Mouse (Mus musculus): ENCODE data around the gene Bckdha.
A peak's percentile ranks its signal among the peaks of the same experiment; 100 is the strongest.

Bckdha gene

DNA sequence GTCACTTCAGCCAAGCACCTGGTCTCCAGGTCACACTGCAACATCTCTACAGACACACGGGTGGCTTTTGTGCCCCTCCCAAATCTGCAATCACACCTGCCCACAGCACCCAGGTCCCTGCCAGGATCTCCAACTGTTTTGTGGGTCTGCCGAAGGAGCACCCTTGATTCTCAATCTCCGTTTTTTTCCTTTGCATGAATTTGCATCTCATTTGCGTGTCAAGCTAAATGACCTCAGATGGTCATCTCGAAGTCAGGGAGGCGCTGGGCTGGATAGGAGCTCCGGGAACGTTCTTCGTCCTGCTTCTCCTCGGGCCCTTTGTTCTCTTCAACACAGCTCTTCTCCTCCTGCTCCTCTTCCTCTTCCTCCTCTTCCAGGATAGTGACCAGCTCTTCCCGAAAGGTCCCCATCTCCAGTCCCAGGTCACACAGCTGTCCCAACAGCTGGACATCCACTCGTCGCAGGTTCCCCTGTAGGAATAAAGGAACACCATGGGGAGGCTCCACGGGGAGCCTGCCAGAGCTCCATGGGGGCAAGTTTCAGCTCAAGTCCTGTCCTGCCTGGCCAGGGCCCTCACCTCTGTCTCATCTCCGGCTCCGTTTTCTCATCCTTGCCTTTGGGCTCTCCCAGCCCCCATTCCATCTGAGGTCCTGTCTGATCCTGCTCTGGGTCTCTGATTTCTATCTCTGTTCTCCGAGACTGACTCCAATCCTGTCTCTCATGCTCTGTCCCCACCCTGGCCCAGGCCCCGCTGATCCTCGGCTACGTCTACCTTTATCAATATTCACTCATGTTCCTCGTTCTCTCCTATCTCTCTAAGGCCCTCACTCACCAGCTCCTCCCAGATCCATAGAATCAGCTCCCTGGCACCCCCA lies 43.7 kb downstream of the Bckdha start:
- no peak for DNase-seq (ENCODE audit: low read depth, low spot score)

DNA sequence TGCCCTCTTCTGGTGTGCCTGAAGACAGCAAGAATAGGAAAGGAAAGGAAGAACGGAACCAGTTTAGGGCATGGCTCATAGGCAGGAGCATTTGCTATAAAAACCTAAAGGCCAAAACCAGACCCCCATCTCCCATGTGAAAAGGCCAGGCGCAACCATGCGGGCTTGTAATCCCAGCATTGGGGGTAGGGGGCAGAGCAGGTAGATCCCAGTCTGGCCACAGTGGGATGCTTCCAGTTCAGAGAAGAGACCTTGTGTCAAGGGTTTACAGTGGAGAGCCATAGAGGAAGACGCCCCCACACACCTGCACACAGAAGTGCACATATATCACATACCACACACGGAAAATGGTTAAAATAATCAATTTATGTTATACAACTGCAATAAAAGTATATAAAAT lies 44.7 kb downstream of the Bckdha start:
- no peak for DNase-seq (ENCODE audit: low read depth, low spot score)

DNA sequence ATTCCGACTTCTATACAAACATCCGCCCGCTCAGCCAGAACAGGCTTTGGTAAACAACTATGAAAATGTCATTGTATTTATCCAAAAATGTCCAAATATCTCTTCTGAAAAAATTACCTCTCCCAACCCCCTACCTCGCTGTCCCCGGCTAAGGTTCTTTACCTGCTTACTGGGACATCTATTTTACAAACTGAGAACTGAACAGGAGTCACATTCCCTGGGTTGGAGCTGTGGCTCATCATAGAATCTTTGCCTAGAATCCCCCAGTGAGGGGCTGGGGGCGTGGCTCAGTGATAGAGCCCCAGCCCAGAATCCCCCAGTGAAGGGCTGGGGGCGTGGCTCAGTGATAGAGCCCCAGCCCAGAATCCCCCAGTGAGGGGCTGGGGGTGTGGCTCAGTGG lies 47.3 kb downstream of the Bckdha start:
- no peak for DNase-seq (ENCODE audit: low read depth, low spot score)

DNA sequence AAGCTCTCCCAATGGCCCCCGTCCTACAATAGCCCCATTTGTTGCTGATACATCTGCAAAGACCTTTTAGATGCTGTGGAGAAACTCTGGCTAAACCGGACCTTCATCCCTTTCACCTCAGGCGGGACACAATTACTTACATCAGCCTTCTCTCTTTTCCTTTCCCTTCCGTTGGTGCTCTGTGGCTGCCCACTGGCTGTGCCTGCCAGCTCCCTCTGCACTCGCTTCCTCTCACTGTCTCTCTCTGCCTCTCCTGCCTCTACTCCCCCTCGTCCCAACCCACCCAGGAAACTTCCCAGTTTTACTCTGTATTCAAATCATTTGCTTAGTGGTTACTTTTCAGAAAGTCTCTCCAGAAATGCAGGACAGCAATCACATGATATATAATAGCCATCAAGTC lies 48.7 kb downstream of the Bckdha start:
- no peak for DNase-seq (ENCODE audit: low read depth, low spot score)

DNA sequence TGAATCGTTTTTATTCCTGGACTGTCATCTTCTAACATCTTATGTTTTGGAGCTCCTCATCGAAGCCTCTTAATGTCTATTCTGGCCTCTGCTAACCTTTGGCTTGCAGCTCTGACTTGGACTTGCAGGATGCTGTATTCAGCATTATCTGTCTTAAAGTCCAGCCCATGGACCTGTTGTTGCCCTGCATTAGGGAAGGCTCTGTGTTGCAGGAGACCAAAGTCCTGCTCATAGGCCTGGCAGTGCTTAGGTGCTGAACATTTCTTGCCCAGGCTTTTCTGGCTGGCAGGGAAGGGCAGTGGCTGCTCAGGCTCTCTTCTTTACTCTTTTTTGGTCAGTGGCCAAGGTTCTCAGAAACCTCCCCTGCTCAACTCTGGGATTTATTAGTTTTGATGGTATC lies 51.6 kb downstream of the Bckdha start:
- no peak for DNase-seq (ENCODE audit: low read depth, low spot score)

DNA sequence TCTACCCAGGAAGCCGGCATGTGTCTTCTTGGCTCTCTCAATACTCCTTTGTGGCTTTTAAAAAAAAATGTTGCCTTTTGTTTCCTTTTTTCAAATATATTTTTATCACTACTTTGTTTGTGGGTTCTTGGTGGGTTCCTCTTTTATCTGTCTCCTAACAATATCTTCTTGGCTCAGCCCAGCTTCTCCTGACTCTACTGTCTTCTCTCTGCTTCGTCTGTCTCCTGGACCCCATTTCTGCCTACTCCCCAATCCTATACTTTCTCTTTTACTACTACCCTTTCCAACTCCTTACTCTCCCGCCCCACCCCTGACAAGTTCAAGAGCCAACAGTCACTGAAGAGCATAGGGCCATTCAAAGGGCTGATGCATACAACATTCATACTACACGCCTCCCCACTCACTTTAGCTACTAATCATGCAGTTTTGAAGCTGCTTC lies 52.1 kb downstream of the Bckdha start:
- DNase-seq (ENCODE audit: low read depth, low spot score): no peak

DNA sequence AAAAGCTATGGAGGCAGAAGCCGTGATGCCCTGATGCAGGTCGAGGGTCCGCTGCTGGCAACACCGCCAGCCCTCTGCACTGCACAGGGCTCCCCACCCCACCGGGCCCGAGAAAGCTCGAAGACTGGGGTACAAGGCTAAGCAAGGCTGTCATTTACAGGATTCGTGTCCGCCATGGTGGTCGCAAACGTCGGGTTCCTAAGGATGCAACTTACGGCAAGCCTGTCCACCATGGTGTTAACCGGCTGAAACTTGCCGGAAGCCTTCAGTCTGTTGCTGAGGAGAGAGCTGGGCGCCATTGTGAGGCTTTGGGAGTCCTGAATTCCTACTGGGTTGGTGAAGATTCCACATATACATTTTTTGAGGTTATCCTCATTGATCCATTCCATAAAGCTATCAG lies 57.4 kb downstream of the Bckdha start:
- no peak for DNase-seq (ENCODE audit: low read depth, low spot score)

DNA sequence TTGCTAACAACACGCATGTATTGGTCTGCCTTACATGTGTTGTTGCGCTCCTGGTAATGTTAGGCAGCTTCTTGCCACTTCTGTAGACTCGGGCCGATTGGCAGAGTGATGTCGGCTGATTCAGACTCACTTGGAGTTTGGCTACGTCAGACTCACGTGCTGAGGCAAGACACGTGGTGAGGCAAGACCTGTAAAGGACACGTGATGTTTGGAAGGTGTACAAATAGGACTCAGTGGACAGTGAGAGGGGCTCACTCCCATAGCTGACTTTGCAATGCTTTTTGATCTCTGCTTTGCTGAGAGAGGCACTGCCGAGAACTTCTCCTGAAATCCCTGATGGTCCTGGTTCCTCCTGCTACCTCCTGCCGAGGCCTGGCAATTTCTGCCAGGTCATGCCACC lies 58.1 kb downstream of the Bckdha start:
- DNase-seq (ENCODE audit: low read depth, low spot score): no peak

DNA sequence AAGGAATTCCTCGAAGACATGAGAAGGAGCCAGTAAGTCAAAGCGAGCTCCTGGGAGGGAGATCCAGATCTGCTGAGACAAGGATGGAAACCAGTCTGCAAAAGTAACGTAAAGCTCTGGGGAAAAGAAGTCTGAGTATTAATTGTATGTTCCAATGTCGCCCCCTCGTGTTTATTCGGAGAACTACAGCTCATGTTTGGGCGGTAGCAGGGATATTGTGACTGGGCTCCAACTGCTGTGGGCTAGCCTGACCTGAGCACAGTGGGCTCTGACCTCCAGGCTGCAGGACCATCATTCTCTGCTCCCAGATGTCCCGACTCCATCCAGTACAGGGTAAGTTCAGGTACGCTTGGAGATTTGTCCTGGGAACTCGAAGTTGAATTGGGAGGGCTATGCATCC lies 59.1 kb downstream of the Bckdha start:
- peak; percentile 81 for DNase-seq (ENCODE audit: low read depth, low spot score)

DNA sequence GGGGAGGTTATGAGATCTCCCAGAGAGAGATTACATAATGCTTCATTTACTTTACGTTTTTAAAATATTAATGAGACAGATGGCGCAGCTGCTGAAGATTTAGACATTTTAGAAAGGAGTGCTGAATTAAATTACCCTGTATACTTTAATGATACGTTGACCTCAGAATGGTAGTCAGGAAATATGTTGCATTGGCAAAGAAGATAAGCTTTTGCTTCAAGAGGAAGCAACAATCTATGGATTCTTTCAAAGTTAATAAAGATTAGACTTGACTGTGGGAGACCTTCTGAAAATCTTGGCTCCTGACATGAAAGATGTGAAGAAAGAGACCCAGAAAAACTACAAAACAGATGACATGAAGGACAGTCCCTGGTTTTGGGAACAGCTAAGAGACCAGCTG lies 64.9 kb downstream of the Bckdha start:
- DNase-seq (ENCODE audit: low read depth, low spot score): no peak

DNA sequence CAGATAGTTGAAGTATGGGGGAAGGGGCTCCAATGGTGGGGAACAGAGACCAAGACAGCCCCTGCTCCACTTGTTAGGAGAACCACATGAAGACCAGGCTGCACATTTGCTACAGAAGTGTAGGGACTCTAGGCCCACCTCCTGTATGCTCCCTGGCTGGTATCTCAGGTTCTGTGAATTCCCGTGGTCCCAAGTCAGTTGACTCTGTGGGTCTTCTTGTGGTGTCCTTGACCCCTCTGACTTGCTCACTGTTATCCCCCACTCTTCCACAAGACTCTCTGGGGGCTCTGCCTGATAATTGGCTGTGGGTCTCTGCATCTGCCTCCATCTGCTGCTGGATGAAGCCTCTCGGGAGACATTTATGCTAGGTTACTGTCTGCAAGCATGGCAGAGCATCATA lies 67.6 kb downstream of the Bckdha start:
- no peak for DNase-seq (ENCODE audit: low read depth, low spot score)

DNA sequence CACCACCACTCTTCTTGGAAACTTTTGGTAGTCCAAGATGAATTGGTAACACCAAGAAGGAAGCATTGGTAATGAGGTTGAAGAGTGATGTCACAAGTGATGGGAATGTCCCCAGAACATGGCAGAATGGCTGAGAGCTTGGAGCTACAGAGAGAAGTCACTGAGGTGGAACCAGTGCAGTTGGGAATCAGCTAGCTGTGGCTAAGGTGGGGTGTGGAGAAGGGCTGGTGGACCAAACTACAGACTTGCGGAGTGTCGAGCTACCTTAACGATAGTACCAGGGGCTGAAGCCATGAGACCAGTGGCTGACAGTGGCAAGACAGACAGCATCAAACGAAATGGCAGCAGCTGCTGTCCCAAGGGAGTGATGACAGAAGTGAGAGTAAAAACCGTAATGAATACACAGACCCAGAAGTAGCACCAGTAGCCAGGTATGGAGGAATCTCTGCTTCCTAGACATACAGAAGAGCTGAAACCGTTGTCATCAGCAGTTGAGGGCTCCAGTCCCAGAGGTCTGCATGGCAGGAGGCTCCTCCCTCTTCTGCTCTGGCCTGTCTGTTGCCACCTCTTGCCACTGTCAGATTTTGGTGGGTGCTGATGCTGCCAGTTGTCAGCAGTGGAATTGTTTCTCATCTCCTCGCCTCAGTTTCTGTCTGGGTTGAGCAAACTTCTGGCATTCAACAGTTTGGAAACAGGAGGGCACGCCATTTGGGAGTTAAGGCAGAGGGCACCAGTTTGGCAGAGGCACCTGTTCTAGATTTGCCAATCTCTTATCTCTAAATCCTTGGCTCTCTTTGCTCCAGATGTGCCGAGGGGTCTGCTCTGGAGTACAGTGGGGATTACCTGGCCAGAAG lies 73.2 kb downstream of the Bckdha start:
- DNase-seq (ENCODE audit: low read depth, low spot score): no peak

DNA sequence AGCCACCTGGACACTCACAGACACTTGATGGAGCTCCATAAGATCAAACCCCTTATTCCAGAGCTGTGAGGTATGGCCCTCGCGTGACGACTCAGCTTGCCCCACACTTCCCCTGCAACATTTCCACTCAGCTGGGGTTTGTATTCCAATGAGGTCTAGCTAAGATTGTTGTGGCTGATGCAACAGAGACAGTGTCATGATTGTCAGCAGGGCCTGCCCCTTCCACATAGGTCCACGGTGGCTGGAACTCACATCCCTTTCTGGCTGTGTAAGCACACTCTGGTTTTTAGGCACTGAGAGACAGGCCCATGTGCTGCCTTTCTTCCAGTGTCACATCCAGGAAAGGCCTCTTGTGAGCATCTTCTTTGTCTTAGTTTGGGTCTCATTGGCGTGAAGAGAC lies 74.1 kb downstream of the Bckdha start:
- no peak for DNase-seq (ENCODE audit: low read depth, low spot score)

DNA sequence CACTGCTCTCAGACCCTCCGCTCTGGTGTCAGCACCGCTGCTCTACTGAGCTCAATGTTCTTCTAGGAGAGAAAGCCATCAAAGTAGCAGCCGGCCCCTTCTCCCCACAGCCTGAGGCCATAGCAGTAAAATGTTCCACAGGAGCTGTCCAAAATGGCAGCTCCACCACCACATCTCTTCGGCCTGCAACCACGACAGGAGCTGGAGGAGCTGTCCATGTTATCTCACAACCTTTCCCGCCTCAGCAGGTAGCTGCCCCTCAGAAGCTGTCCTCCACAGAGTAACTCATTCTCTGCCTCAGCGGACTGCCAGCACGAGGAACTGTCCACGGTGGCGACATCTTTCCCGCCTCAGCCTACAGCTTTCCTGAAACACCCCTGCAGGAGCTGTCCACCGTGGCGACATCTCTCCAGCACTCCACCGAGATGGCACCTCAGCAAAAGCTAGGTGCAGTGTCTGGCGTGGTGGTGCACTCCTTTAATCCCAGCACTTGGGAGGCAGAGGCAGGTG lies 76.4 kb downstream of the Bckdha start:
- DNase-seq (ENCODE audit: low read depth, low spot score): no peak
